Mouse (Mus musculus): ENCODE results near the gene BC024978.

DNA sequence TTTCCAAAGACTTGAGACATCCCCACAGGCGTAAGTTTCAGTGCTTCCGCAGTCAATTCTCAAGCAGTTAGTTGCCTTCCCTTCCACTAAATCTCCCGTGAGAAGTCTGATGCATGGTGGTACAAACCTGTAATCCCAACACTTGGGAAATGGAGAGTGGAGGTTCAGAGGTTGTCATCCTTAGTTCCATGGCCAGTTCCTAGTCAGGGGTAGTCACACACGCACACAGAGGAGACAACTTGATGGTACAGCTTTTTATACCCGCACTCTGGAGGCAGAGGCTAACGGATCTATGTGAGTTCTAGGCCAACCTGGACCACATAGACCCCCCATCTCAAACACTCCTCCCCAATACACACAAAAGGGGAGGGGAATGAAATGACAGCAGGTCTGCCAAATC, 33.3 kb downstream of the BC024978 start:
- TF ChIP-seq POLR2A (IDR thresholded peaks at IDR 0.05; ENCODE audit: insufficient read depth, low read depth, low read length) (no peak), CTCF (IDR thresholded peaks at IDR 0.05) (no peak), EP300 (IDR thresholded peaks at IDR 0.05; ENCODE audit: insufficient read depth, low read depth, low read length) (no peak)
